Mouse (Mus musculus): ENCODE data around the gene Gm28043.

- TF ChIP-seq HCFC1 (IDR thresholded peaks at IDR 0.05; ENCODE audit: borderline replicate concordance, insufficient read depth, low read length) (no peak), MAFK (IDR thresholded peaks at IDR 0.05; ENCODE audit: insufficient read depth, low read depth, low read length) (no peak), ZNF384 (IDR thresholded peaks at IDR 0.05; ENCODE audit: low read depth, low read length) (no peak), ZC3H11A (IDR thresholded peaks at IDR 0.05; ENCODE audit: borderline replicate concordance, low read depth, low read length) (no peak), CHD2 (IDR thresholded peaks at IDR 0.05; ENCODE audit: low read depth, low read length) (no peak)
Observed at GRCm38 (mm10) chr17:29719628-29720575, 105.2 kb downstream of the Gm28043 start.
